Mouse (Mus musculus): ENCODE results near the gene Rrp12.

The Rrp12 gene

DNA sequence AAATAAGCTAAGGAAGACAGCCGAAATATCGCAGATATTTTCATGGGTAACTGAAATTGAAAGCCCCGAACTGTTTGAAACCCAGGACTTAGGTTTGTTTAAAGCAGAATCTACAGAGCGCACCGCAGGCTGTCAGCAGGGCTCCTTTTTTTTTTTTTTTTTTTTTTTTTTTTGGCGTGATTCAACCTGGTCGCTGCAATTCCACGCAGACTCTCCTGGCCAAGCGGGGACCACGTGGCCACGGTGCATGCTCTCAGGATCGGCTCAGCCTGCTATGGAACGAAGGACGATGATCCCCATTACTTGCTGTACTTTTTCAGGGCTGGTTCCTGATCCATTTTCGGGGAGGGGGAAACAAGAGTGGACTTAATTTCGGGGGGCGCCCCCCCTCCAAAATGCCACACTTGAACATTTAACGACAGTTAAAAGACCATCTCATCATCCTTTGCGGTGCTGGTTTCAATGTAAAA is 64.8 kb downstream of the Rrp12 start:
- in situ Hi-C loops (cut with MboI, MseI), result loop anchor here (10.0 kb wide), 1 partner anchor 506 kb away; no protein-coding TSS in a partner anchor

DNA sequence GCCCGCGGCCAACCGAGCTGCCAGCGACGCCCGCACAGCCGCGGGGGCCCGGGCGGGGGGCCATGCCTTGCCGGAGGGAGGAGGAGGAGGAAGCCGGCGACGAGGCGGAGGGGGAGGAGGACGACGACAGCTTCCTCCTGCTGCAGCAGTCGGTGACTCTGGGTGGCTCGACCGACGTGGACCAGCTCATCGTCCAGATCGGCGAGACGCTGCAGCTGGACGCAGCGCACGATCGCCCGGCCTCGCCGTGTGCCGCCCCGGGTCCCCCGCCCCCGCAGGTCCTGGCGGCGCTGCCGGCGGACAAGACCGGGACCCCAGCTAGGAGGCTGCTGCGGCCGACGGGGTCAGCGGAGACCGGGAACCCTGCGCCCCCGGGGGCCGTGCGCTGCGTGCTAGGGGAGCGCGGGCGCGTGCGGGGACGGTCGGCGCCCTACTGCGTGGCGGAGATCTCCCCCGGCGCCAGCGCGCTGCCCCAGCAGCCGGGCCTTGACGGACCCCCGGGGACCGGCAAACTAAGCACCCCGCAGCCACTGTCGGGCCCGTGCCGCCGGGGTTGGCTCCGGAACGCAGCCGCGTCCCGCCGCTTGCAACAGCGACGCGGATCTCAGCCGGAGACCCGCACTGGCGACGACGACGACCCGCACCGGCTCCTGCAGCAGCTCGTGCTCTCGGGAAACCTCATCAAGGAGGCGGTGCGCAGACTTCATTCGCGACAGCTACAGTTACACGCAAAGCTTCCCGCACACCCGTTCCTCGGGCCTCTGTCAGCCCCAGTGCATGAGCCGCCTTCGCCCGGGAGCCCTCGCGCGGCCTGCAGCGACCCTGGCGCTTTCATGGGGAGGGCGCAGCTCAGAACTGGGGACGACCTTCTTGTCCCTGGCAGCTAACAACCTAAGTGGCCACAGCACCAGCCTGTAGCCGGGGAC is 65.6 kb downstream of the Rrp12 start:
- in situ Hi-C loops (cut with MboI, MseI), result loop anchor here (10.0 kb wide), 1 partner anchor 506 kb away; no protein-coding TSS in a partner anchor

DNA sequence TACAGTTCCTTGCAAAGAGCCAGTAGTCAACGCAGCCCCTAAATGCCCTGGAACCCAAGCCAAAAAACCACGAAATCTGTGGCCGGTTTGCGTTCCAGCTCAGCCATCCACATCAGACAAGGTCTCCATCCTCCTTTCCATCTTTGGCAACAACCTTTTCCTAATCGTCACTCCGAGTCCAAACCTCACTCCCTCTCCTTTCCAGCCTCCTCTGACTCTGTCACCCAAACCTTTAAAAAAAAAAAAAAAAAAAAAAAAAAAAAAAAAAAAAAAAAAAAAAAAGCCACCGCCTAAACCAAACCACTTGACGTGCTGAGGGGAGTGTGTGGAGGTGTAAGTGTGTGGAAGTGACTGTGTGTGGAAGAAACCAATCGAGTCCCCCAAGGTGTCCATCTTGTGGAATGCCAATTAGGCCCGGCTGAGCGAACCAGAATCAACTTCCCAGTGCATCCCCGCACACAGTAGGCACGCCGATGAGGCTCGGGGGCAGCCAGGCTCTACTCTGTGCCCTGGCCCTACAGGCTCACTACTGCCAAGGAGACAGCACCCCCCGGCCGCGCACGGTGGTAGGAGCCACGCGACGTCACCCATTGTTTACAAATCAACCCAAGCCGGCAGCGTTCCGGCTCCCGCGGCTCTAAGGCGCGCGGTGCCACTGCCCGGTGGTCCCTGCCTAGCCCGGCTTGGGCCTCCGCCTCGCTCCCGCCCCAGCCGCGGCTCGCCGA is 66.4 kb downstream of the Rrp12 start, which contains the start of gene Frat1:
Frat1 (plus strand) TSS at position 590 of the 725 bp plus-strand sequence.
- in situ Hi-C loops (cut with MboI, MseI), result loop anchor here (10.0 kb wide), 1 partner anchor 505 kb away; no protein-coding TSS in a partner anchor

DNA sequence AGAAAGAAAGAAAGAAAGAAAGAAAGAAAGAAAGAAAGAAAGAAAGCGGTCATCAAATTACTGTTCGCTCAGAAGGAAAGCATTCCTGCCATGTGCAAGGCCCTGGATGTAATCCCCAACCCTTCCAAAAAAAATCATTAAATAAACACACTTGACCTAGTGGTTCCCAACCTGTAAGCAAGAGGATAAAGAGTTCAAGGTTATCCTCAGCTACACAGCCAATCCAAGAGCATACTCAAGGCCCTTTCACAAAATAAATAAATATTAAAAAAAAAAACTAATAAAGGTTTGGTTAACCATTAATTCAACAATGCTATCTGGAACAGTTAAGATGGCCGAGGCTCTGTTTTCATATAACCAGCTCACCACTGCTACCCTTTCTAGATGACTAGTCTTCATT is 67.0 kb downstream of the Rrp12 start:
- in situ Hi-C loops (cut with MboI, MseI), result no loop called here

DNA sequence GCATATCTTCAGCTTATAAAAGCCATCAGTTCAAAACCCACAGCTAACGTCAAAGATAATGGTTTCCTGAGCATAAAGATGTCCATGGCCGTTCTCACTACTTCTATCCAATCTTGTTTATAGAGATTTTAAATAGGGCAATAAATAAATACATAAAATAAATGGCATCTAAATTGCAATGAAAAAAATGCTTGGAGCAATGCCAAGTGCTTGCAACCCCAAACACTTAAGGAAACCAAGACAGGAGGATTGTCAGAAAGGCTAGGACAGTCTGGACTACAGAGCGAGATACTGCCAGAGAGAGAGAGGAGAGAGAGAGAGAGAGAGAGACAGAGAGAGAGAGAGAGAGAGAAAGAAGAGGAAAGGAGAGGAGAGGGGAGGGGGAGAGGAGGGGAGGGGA is 69.4 kb downstream of the Rrp12 start:
- in situ Hi-C loops (cut with MboI, MseI), result no loop called here

DNA sequence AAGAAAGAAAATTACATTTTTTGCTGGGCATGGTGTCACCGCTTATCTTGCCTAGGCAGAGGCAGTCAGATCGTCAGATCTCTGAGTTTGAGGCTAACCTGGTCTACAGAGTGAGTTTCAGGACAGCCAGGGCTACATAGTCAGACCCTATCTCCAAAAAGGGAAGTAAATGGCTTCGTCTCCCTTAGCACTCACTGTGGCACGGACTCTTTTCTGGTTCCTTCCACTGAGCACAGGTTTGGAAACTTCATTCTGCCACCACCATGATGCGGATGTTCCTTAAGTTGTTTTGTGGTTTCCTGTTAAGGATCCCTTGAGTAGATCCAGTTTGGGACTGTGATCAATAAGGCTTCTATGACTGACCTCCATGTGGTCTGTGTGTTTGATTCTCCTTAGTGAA is 71.0 kb downstream of the Rrp12 start:
- in situ Hi-C loops (cut with MboI, MseI), result no loop called here

DNA sequence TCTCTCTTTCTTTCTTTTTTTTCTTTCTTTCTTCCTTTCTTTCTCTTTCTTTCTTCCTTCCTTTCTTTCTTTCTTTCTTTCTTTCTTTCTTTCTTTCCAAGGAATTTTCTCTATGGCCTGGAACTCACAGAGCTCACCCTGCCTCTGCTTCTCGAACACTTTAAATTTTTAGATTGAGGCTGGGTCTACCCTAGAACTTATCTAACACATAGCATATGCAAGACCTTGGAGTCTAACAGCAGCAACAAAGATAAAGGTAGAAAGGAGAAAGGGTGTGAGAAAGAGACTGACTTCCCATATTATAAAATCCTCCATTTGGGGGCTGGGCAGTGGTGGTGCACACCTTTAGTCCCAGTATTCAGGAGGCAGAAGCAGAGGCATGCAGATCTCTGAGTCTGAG is 73.4 kb downstream of the Rrp12 start:
- in situ Hi-C loops (cut with MboI, MseI), result no loop called here

DNA sequence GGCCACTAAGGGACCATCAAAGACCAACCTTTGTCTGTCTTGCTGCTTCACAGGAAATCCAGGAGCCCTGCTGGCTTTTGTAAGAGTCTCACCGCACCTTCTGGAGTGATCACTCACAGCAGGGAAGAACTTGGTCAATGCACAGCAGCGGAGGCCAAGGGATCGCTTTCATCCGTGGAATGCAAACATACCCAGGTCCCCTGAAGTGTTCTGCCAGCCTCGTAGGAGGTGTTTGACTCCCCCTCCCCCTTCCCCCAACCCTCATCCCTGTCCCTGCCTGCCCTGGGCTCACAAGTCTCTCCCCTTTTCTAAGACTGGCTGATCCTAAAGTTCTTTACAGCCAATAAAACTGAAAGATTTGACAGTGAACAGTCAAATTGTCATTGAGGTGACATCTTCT is 74.5 kb downstream of the Rrp12 start:
- in situ Hi-C loops (cut with MboI, MseI), result no loop called here

DNA sequence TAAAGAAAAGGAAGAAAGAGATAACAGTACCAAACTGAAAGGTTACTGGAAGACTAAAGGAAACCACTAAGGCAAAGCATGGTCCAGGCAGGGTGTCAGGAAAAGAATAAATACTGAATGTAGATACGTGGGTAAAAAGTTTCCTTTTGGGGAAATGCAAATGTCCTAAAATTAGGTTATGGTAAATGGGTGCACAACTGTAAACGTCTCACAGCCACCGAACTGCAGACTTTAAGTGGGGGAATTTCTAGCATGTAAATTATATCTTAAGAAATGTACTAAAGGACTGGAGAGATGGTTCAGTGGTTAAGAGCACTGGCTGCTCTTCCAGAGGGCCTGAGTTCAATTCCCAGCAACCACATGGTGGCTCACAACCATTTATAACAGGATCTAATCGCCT is 77.2 kb downstream of the Rrp12 start:
- in situ Hi-C loops (cut with MboI, MseI), result no loop called here

DNA sequence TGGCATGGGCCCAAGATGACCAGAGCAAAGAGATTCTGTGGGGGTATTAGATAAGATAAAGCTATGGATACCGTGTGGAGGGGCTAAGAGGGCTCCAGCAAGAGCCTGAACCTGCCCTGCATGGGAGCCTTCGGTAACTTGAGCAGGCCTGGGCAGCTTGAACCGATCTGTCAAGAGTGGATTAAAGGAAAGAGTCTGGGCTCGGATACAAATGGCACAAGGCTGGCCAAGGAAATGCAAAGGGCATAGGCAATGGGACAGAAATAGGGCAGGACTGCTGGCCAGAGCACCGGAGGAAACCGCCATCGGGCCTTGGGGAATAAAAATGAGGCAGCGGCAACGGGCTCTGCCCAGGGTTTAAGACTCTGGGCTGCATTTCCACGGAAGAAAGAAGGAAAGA is 78.6 kb downstream of the Rrp12 start:
- in situ Hi-C loops (cut with MboI, MseI), result no loop called here

DNA sequence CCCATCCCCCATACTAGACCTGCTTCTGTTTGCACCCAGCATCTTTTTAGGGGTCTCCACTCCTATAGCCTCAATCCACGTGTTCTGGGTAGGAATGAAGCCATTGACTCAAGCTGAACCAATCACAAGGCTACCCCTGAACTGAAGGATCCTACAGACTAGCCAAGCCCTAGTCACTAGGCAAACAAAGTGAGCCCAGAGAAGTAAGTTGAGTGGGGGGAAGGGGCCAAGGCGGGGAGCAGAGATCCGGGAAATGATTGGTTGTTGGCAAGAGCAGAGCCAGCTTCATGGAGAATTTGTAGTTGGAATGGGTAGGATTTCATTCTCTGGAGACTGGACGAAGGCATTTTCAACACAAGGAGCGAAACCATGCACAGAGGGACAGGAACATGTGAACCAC is 79.1 kb downstream of the Rrp12 start:
- in situ Hi-C loops (cut with MboI, MseI), result no loop called here

DNA sequence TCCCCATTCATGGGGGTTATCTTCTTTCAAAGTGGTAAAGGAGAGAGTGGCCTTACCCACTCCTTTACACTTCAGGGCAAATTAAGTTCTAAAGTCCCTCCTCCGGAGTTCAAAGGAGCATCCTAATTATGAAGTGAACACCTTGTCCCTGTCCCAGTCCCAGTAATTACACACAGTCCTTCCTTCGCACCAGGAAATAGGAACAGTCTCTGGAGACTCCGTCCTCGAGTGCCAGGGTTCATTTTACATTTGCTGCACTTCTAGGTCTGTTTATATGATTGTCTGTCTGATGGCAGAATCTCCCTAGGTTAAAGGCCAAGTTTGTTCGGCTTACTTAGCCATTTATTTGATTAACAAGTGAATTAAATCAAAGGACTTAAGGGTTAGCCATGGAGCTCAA is 79.6 kb downstream of the Rrp12 start:
- in situ Hi-C loops (cut with MboI, MseI), result no loop called here

DNA sequence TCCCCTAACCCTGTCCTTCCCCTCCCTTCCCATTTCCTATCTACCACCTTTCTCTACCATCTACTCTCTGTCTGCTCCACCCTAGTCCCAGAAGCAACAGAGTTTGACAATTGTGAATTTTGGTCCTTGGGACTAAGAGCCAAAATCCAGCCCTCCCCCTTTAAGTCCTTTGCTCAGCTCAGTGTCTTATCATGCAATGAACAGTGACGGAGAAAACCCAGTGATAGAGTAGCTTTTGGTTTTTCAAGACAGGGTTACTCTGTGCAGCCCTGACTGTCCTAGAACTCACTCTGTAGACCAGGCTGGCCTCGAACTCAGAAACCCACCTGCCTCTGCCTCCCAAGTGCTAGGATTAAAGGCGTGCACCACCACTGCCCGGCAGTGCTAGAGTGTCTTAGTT is 82.6 kb downstream of the Rrp12 start:
- in situ Hi-C loops (cut with MboI, MseI), result no loop called here

Measured in regulatory T cell (primary cell).